Mouse (Mus musculus): ENCODE measurements around the gene Polr2e. TPM values are rescaled to one million over a fixed set of nuclear protein-coding genes. Genes with fewer than 3 reads are reported as not detected.

Gene Polr2e
- 10 to 100 TPM; 86.6 to 91.0 TPM for total RNA-seq (2021)

- peak; percentile 90 to 93 for DNase-seq (ENCODE audit: extremely low spot score in 1 of 2, low spot score in 1 of 2)
These were observed at the start of gene Polr2e for GRCm38 (mm10) chr10:80039559-80039979. Polr2e (minus strand) TSS chr10:80039795.

- no peak for DNase-seq (ENCODE audit: extremely low spot score in 1 of 2, low spot score in 1 of 2)
These were observed 49.6 kb upstream of the Polr2e start for GRCm38 (mm10) chr10:80089146-80089545.

- no peak for DNase-seq (ENCODE audit: extremely low spot score in 1 of 2, low spot score in 1 of 2)
These were observed 47.9 kb upstream of the Polr2e start for GRCm38 (mm10) chr10:80087483-80087882.

- DNase-seq (ENCODE audit: extremely low spot score in 1 of 2, low spot score in 1 of 2) = no peak
These were observed 47.3 kb upstream of the Polr2e start for GRCm38 (mm10) chr10:80086847-80087246.

GRCm38 (mm10) chr10:80084817-80085487 is 45.4 kb upstream of the Polr2e start:
- DNase-seq (ENCODE audit: extremely low spot score in 1 of 2, low spot score in 1 of 2) = no peak

GRCm38 (mm10) chr10:80081075-80081474 is 41.5 kb upstream of the Polr2e start:
- DNase-seq (ENCODE audit: extremely low spot score in 1 of 2, low spot score in 1 of 2) = no peak

GRCm38 (mm10) chr10:80080396-80081070 is 40.9 kb upstream of the Polr2e start:
- DNase-seq (ENCODE audit: extremely low spot score in 1 of 2, low spot score in 1 of 2) = no peak

GRCm38 (mm10) chr10:80078366-80078765 is 38.8 kb upstream of the Polr2e start:
- no peak for DNase-seq (ENCODE audit: extremely low spot score in 1 of 2, low spot score in 1 of 2)

- DNase-seq (ENCODE audit: extremely low spot score in 1 of 2, low spot score in 1 of 2) = no peak
These were observed 37.7 kb upstream of the Polr2e start for GRCm38 (mm10) chr10:80077312-80077711.

GRCm38 (mm10) chr10:80076386-80076785 is 36.8 kb upstream of the Polr2e start:
- DNase-seq (ENCODE audit: extremely low spot score in 1 of 2, low spot score in 1 of 2) = no peak

GRCm38 (mm10) chr10:80075924-80076323 is 36.3 kb upstream of the Polr2e start:
- no peak for DNase-seq (ENCODE audit: extremely low spot score in 1 of 2, low spot score in 1 of 2)

- peak in 1 of 2 experiments; percentile 27 for DNase-seq (ENCODE audit: extremely low spot score in 1 of 2, low spot score in 1 of 2)
These were observed 35.4 kb upstream of the Polr2e start for GRCm38 (mm10) chr10:80074813-80075601.

- no peak for DNase-seq (ENCODE audit: extremely low spot score in 1 of 2, low spot score in 1 of 2)
These were observed 33.3 kb upstream of the Polr2e start for GRCm38 (mm10) chr10:80072623-80073489.

- DNase-seq (ENCODE audit: extremely low spot score in 1 of 2, low spot score in 1 of 2) = no peak
These were observed 31.9 kb upstream of the Polr2e start for GRCm38 (mm10) chr10:80071516-80071900.

- DNase-seq (ENCODE audit: extremely low spot score in 1 of 2, low spot score in 1 of 2) = peak in 1 of 2 experiments; percentile 56
These were observed 31.4 kb upstream of the Polr2e start for GRCm38 (mm10) chr10:80070837-80071515.

GRCm38 (mm10) chr10:80069948-80070450 is 30.4 kb upstream of the Polr2e start:
- no peak for DNase-seq (ENCODE audit: extremely low spot score in 1 of 2, low spot score in 1 of 2)

- DNase-seq (ENCODE audit: extremely low spot score in 1 of 2, low spot score in 1 of 2) = no peak
These were observed 29.7 kb upstream of the Polr2e start for GRCm38 (mm10) chr10:80069251-80069650.

- no peak for DNase-seq (ENCODE audit: extremely low spot score in 1 of 2, low spot score in 1 of 2)
These were observed 24.5 kb upstream of the Polr2e start for GRCm38 (mm10) chr10:80063877-80064650.

- no peak for DNase-seq (ENCODE audit: extremely low spot score in 1 of 2, low spot score in 1 of 2)
These were observed 23.5 kb upstream of the Polr2e start for GRCm38 (mm10) chr10:80063104-80063503.

Data from layer of hippocampus, postnatal 25 days (tissue).